Mouse (Mus musculus) liver, embryonic 12.5 days (tissue): ENCODE measurements around the gene Crnn. TPM values are rescaled to one million over a fixed set of nuclear protein-coding genes. Genes with fewer than 3 reads are reported as not detected.

Experiments used
- polyA plus RNA-seq: library from polyadenylated mRNA; unstranded; fragments of >200 nt; fragmentation: Nextera tagmentation; extraction: Ambion mirVana; gene quantifications from 2 replicates; pipeline ENCODE4 v1.2.1, GENCODE M21; 2016

The Crnn gene
- polyA plus RNA-seq, 1 experiment from 2014 or later = not detected

Other genes starting within 250 kb of the Crnn start
- not detected in 2 replicates for gene Lce3a, start 218.6 kb upstream of the Crnn start, polyA plus RNA-seq
- not detected in 2 replicates for gene Lce3b, start 211.8 kb upstream of the Crnn start, polyA plus RNA-seq
- gene Lce3c, start 200.3 kb upstream of the Crnn start, polyA plus RNA-seq = not detected in 2 replicates
- gene Lce3d, start 187.4 kb upstream of the Crnn start, polyA plus RNA-seq = not detected in 2 replicates
- gene Lce3e, start 177.7 kb upstream of the Crnn start, polyA plus RNA-seq = not detected in 2 replicates
- not detected in 2 replicates for gene Lce3f, start 152.6 kb upstream of the Crnn start, polyA plus RNA-seq
- gene Crct1, start 129.1 kb upstream of the Crnn start, polyA plus RNA-seq = not detected in 2 replicates
- not detected in 2 replicates for gene Lce1m, start 125.7 kb upstream of the Crnn start, polyA plus RNA-seq
- gene Gm4858, start 76.0 kb upstream of the Crnn start, polyA plus RNA-seq = not detected in 2 replicates
- not detected in 2 replicates for gene Flg2, start 52.5 kb downstream of the Crnn start, polyA plus RNA-seq
- not detected in 2 replicates for gene Flg, start 128.7 kb downstream of the Crnn start, polyA plus RNA-seq
- not detected in 2 replicates for gene Hrnr, start 175.0 kb downstream of the Crnn start, polyA plus RNA-seq
- gene Rptn, start 248.9 kb downstream of the Crnn start, polyA plus RNA-seq = 0.05 and 0.06 TPM in 2 replicates